Mouse (Mus musculus): ENCODE measurements around the gene Plekhb2. TPM values are rescaled to one million over a fixed set of nuclear protein-coding genes. Genes with fewer than 3 reads are reported as not detected.

Gene Plekhb2
- polyA plus RNA-seq, 1 experiment from 2014 or later: 60.0 TPM

- WGBS: 88% methylated on average over 12 of the region's 12 CpGs
- H3K36me3 ChIP-seq (ENCODE audit: control insufficient read depth, insufficient read depth, low read length): no peaks in the 10 kb centered on the region
- H3K4me2 ChIP-seq (ENCODE audit: low read length): no peak overlapping the region
- H3K27me3 ChIP-seq (replicated peaks; ENCODE audit: control insufficient read depth, insufficient read depth, low read length): no peaks in the 10 kb centered on the region
- ATAC-seq (no peak), DNase-seq (ENCODE audit: low spot score) (no peak)
- no peak overlapping the region for H3K9ac ChIP-seq (ENCODE audit: low read length)
- H3K4me3 ChIP-seq (ENCODE audit: low read depth, low read length): no peak overlapping the region
- no peak overlapping the region for H3K27ac ChIP-seq (ENCODE audit: low read depth, low read length)
- peaks cover 7% of the 10 kb centered on the region; the same call in 1 of the 2 replicates for H3K4me1 ChIP-seq (ENCODE audit: control insufficient read depth, insufficient read depth, low read length)
- no peaks in the 10 kb centered on the region for H3K9me3 ChIP-seq (replicated peaks; ENCODE audit: control insufficient read depth, low read length)
These were observed 5.4 kb downstream of the Plekhb2 start for GRCm38 (mm10) chr1:34855056-34855739.

- Histone ChIP-seq H3K27ac (ENCODE audit: low read depth, low read length) (no peak overlapping the region), H3K9me3 (replicated peaks; ENCODE audit: control insufficient read depth, low read length) (no peaks in the 10 kb centered on the region), H3K9ac (ENCODE audit: low read length) (no peak overlapping the region), H3K27me3 (replicated peaks; ENCODE audit: control insufficient read depth, insufficient read depth, low read length) (no peaks in the 10 kb centered on the region), H3K36me3 (ENCODE audit: control insufficient read depth, insufficient read depth, low read length) (peaks cover 17% of the 10 kb centered on the region), H3K4me3 (ENCODE audit: low read depth, low read length) (no peak overlapping the region), H3K4me2 (ENCODE audit: low read length) (no peak overlapping the region), H3K4me1 (ENCODE audit: control insufficient read depth, insufficient read depth, low read length) (no peaks in the 10 kb centered on the region)
- no peak for DNase-seq (ENCODE audit: low spot score)
- WGBS: 78% methylated on average over 5 of the region's 5 CpGs
- ATAC-seq: no peak
These were observed 8.9 kb downstream of the Plekhb2 start for GRCm38 (mm10) chr1:34858671-34859070.

- 81% methylated on average over 3 of the region's 3 CpGs for WGBS
- ATAC-seq (no peak), DNase-seq (ENCODE audit: low spot score) (no peak)
- Histone ChIP-seq H3K27ac (ENCODE audit: low read depth, low read length) (no peak overlapping the region), H3K4me1 (ENCODE audit: control insufficient read depth, insufficient read depth, low read length) (no peaks in the 10 kb centered on the region), H3K4me3 (ENCODE audit: low read depth, low read length) (no peak overlapping the region), H3K4me2 (ENCODE audit: low read length) (no peak overlapping the region), H3K9ac (ENCODE audit: low read length) (no peak overlapping the region), H3K36me3 (ENCODE audit: control insufficient read depth, insufficient read depth, low read length) (peaks cover 27% of the 10 kb centered on the region), H3K9me3 (replicated peaks; ENCODE audit: control insufficient read depth, low read length) (no peaks in the 10 kb centered on the region), H3K27me3 (replicated peaks; ENCODE audit: control insufficient read depth, insufficient read depth, low read length) (no peaks in the 10 kb centered on the region)
These were observed 10.0 kb downstream of the Plekhb2 start for GRCm38 (mm10) chr1:34859761-34860160.

- WGBS: 90% methylated on average over 7 of the region's 7 CpGs
- ATAC-seq: no peak
- peaks cover 32% of the 10 kb centered on the region for H3K36me3 ChIP-seq (ENCODE audit: control insufficient read depth, insufficient read depth, low read length)
These were observed 10.4 kb downstream of the Plekhb2 start for GRCm38 (mm10) chr1:34860205-34860604.

GRCm38 (mm10) chr1:34862877-34863276, 13.1 kb downstream of the Plekhb2 start:
- H3K4me2 ChIP-seq (ENCODE audit: low read length): no peak overlapping the region
- no peak overlapping the region for H3K4me3 ChIP-seq (ENCODE audit: low read depth, low read length)
- H3K27me3 ChIP-seq (replicated peaks; ENCODE audit: control insufficient read depth, insufficient read depth, low read length): no peaks in the 10 kb centered on the region
- ATAC-seq (no peak), DNase-seq (ENCODE audit: low spot score) (no peak)
- no peak overlapping the region for H3K27ac ChIP-seq (ENCODE audit: low read depth, low read length)
- H3K36me3 ChIP-seq (ENCODE audit: control insufficient read depth, insufficient read depth, low read length): peaks cover 45% of the 10 kb centered on the region
- no peak overlapping the region for H3K9ac ChIP-seq (ENCODE audit: low read length)
- WGBS: 96% methylated on average over 13 of the region's 13 CpGs
- no peaks in the 10 kb centered on the region for H3K9me3 ChIP-seq (replicated peaks; ENCODE audit: control insufficient read depth, low read length)
- no peaks in the 10 kb centered on the region for H3K4me1 ChIP-seq (ENCODE audit: control insufficient read depth, insufficient read depth, low read length)

More at GRCm38 (mm10) chr1:34860205-34860604, 10.4 kb downstream of the Plekhb2 start:
- H3K4me1 ChIP-seq (ENCODE audit: control insufficient read depth, insufficient read depth, low read length): no peaks in the 10 kb centered on the region
- no peak overlapping the region for H3K4me2 ChIP-seq (ENCODE audit: low read length)
- no peaks in the 10 kb centered on the region for H3K27me3 ChIP-seq (replicated peaks; ENCODE audit: control insufficient read depth, insufficient read depth, low read length)
- DNase-seq (ENCODE audit: low spot score): no peak
- H3K9ac ChIP-seq (ENCODE audit: low read length): no peak overlapping the region
- no peak overlapping the region for H3K4me3 ChIP-seq (ENCODE audit: low read depth, low read length)
- H3K9me3 ChIP-seq (replicated peaks; ENCODE audit: control insufficient read depth, low read length): no peaks in the 10 kb centered on the region
- H3K27ac ChIP-seq (ENCODE audit: low read depth, low read length): no peak overlapping the region

GRCm38 (mm10) chr1:34863323-34863722, 13.5 kb downstream of the Plekhb2 start:
- 88% methylated on average over 7 of the region's 7 CpGs for WGBS
- Histone ChIP-seq H3K4me2 (ENCODE audit: low read length) (no peak overlapping the region), H3K27me3 (replicated peaks; ENCODE audit: control insufficient read depth, insufficient read depth, low read length) (no peaks in the 10 kb centered on the region), H3K27ac (ENCODE audit: low read depth, low read length) (no peak overlapping the region), H3K4me3 (ENCODE audit: low read depth, low read length) (no peak overlapping the region), H3K9me3 (replicated peaks; ENCODE audit: control insufficient read depth, low read length) (no peaks in the 10 kb centered on the region), H3K9ac (ENCODE audit: low read length) (no peak overlapping the region), H3K36me3 (ENCODE audit: control insufficient read depth, insufficient read depth, low read length) (peaks cover 49% of the 10 kb centered on the region), H3K4me1 (ENCODE audit: control insufficient read depth, insufficient read depth, low read length) (no peaks in the 10 kb centered on the region)
- no peak for ATAC-seq
- DNase-seq (ENCODE audit: low spot score): no peak

GRCm38 (mm10) chr1:34864243-34864642, 14.5 kb downstream of the Plekhb2 start:
- Histone ChIP-seq H3K4me1 (ENCODE audit: control insufficient read depth, insufficient read depth, low read length) (no peaks in the 10 kb centered on the region), H3K36me3 (ENCODE audit: control insufficient read depth, insufficient read depth, low read length) (peaks cover 58% of the 10 kb centered on the region), H3K4me2 (ENCODE audit: low read length) (no peak overlapping the region), H3K27ac (ENCODE audit: low read depth, low read length) (no peak overlapping the region), H3K27me3 (replicated peaks; ENCODE audit: control insufficient read depth, insufficient read depth, low read length) (no peaks in the 10 kb centered on the region), H3K9ac (ENCODE audit: low read length) (no peak overlapping the region), H3K4me3 (ENCODE audit: low read depth, low read length) (no peak overlapping the region), H3K9me3 (replicated peaks; ENCODE audit: control insufficient read depth, low read length) (no peaks in the 10 kb centered on the region)
- no peak for DNase-seq (ENCODE audit: low spot score)
- no peak for ATAC-seq
- 90% methylated on average over 7 of the region's 7 CpGs for WGBS

GRCm38 (mm10) chr1:34865866-34866265, 16.1 kb downstream of the Plekhb2 start:
- Histone ChIP-seq H3K9ac (ENCODE audit: low read length) (no peak overlapping the region), H3K4me3 (ENCODE audit: low read depth, low read length) (no peak overlapping the region), H3K9me3 (replicated peaks; ENCODE audit: control insufficient read depth, low read length) (no peaks in the 10 kb centered on the region), H3K36me3 (ENCODE audit: control insufficient read depth, insufficient read depth, low read length) (peaks cover 68% of the 10 kb centered on the region), H3K27ac (ENCODE audit: low read depth, low read length) (no peak overlapping the region), H3K4me2 (ENCODE audit: low read length) (no peak overlapping the region), H3K4me1 (ENCODE audit: control insufficient read depth, insufficient read depth, low read length) (no peaks in the 10 kb centered on the region), H3K27me3 (replicated peaks; ENCODE audit: control insufficient read depth, insufficient read depth, low read length) (no peaks in the 10 kb centered on the region)
- WGBS: 85% methylated on average over 9 of the region's 9 CpGs
- ATAC-seq: no peak
- DNase-seq (ENCODE audit: low spot score): no peak

GRCm38 (mm10) chr1:34866815-34867573, 17.2 kb downstream of the Plekhb2 start:
- DNase-seq (ENCODE audit: low spot score) (peak; percentile 87), ATAC-seq (peak; percentile 83)
- no peak overlapping the region for H3K27ac ChIP-seq (ENCODE audit: low read depth, low read length)
- no peak overlapping the region for H3K4me2 ChIP-seq (ENCODE audit: low read length)
- H3K4me3 ChIP-seq (ENCODE audit: low read depth, low read length): no peak overlapping the region
- no peak overlapping the region for H3K9ac ChIP-seq (ENCODE audit: low read length)
- H3K36me3 ChIP-seq (ENCODE audit: control insufficient read depth, insufficient read depth, low read length): peaks cover 78% of the 10 kb centered on the region
- 57% methylated on average over 10 of the region's 10 CpGs for WGBS
- no peaks in the 10 kb centered on the region for H3K4me1 ChIP-seq (ENCODE audit: control insufficient read depth, insufficient read depth, low read length)
- H3K27me3 ChIP-seq (replicated peaks; ENCODE audit: control insufficient read depth, insufficient read depth, low read length): no peaks in the 10 kb centered on the region
- no peaks in the 10 kb centered on the region for H3K9me3 ChIP-seq (replicated peaks; ENCODE audit: control insufficient read depth, low read length)

Measured in forebrain, embryonic 14.5 days (tissue).